Mouse (Mus musculus) thymus, postnatal 4 days (tissue): ENCODE measurements around the gene Ikzf2.

Experiments used
- DNase-seq: peaks from one replicate; pipeline ENCODE4 v3.0.0; 2021

The Ikzf2 gene

DNA sequence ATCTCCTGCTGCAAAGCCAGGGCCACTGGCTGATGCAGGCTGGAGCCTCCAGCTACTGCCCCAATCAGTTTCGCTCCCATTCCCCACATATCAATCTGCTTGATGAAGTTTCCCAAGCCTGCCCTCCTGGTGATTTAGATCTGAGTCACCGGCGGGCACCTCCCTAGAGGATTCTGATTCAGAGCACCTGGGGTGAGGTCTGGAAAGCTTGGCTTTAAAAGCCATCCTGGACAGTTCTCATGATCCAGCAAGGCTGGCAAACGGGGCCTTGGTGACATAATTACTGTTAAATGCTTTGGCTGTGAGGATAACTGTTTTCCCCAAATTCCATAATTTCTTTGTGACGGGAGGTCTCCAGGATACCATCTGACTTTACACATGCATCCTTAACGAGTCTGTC, 29.0 kb downstream of the Ikzf2 start:
- DNase-seq: no peak

DNA sequence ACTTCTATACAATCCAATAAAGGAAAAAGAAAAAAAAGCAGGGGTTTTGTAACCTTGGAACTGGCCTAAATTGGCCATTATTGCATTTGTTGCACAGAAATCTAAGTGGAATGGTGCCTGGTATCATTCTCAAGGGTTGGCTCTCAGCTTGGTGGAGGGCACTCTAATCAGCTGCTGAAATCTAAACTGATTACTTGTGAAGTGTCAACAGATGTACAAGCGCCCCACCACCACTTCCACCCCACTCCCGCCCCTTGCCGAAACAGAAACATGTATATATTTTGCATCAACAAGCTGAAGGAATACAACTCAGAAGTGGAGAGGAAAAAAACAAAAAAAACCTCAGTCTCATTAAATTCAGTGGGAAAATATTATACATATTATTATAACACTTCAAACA, 29.6 kb downstream of the Ikzf2 start:
- peak; percentile 51 for DNase-seq

DNA sequence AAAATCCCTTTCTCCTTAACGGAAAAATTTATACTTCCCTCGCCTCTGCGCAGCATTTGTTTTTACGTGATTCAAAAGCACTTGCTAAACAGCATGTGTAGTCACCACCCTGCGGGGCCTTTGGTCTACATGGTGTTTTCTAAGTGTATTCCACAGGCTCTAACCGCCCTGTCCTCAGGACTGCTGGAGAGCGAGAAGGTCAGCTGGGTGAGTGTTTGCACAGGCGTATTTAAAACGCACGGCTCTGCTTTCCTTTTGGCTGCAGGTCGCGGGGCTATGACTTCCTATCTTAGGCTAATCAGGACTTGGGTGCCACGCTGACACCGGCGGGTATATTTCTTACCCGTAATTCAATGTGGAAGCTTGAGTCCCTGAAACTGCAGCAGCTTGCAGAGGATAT, 30.1 kb downstream of the Ikzf2 start:
- peak; percentile 58 for DNase-seq

DNA sequence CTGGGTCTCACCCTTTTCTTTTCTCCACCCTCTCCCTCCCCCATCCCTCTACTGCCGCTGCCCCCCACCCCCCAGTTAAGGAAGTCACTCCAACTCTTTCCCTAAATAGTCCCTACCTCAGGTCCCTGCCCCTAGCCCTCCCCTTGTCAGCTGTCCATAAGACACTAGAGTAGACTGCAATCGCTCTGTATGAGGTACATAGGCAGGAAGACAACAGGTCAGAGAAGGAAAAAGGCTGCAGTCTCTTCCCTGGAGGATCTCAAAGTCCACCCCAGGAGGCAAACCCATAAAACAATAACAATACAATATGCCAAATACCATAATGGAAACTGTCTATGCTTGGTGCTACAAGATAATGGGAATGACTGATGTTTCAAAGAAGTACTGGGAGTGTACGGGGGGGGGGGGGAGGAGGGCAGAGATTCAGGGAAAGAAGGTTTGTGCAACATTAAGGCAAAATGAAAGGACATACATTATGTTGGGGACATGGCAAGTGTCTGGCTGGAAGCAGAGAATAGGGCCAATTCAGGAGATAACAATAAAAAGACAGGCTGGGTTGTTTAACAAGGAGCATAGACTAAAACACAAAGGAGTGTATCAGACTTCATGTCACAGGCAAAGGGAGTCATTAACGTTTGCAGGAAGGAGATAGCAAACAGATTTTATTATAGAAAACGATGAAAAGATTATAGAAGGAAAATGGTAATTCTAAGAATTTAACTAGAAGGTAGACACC, 30.8 kb downstream of the Ikzf2 start:
- DNase-seq: no peak

DNA sequence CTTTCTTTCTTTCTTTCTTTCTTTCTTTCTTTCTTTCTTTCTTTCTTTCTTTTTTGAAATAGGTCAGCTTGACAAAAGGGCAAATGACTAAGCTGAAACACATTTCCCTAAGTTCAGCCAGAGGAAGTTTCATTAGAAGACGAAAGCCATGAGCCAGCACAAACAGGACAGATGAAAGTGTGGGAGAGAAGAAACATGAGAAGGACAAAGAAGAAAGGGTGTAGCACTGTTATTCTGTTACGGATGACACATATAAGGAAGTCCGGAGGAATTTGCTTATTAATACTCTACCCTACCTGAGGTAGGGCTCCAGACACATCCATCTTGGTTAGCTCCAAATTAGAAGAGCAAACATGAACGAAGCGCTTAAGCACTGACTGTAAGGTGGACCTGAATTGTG, 31.7 kb downstream of the Ikzf2 start:
- DNase-seq: no peak

DNA sequence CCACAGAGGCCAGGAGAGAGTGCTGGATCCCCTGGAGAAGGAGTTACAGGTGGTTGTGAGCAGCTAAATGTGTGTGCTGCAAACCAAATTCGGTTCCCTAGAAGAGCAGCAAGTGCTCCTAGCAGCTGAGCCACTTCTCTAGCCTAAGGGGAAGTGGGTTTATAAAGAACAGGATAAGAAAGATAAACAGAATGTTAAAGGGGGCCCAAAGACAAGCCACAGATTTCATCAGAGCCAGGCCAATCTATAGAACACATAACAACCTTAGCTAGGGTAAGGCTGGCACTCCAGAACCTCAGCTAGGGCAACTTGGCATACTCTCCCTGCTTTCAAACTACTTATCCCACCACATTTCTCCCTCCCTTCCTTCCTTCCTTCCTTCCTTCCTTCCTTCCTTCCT, 32.1 kb downstream of the Ikzf2 start:
- no peak for DNase-seq

DNA sequence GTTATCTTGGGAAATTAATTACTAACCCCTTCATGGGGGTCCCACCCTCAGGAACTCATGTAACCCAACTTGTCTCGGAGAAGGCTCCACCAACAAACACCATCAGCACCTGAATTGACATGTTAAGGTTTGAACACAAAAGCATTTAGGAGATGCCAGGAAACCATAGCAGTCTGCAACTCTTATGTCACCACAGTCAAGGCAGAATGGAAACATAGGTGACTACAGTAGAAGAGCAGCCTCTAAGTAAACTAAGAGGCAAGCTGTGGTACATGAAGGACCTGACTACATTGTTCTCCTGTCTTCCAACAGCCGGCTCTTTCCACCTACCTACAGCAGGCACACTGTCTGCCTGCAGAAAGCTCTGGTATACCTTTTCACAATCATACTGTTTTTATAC, 33.6 kb downstream of the Ikzf2 start:
- DNase-seq: no peak

DNA sequence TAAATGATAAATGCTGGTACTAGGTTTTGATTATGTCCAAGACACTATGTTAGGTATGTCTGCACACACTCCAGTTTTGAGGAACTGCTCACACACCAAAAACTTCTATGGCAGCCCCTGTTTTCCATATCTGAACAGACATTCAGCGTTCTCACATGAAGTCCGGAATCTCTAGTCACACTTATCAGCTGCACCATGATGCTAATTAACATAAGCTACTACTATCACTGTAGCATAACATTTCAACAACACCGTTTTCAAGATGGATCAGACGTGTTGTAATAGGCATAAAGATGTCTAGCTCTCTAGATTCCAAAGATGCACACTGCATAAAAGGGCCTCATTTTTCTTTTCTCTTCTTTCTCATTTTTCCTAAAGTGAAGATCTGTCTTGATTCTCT, 43.9 kb downstream of the Ikzf2 start:
- no peak for DNase-seq

DNA sequence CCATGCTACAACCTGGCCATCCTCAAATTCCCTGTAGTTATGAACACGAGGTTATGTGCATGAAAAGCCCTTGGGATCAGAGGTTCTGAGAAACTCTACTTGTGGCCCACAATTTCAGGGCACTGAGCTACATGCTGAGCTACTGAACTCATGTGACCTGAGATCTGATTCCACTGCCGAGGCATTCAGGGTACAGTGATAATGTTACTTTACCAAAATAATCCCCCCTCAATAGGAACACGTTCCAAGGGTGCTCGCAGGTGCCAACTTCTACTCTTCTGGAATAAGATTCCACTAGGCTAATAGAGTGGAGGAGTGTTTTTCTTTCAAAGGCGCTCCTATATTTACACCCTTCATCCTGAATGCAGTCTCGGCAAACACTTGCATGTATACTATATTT, 45.1 kb downstream of the Ikzf2 start:
- DNase-seq: no peak

DNA sequence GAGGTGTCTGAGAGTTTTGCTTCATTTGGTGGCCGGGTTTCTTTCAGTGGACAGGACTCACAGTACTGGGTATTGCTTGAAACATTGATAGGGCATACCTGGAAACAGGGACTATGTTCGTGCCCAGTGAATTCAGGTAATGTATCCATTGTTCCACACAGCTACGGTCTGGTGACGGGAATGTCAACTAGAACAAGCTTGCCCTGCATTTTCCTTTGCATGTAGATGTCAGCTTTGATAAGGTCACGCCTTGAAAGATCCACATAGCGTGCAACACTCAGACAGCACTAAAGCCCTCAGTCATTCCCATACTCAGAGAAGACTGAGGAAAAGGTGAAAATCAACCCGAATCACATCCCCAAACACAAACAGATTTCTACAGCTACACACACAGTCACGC, 48.7 kb downstream of the Ikzf2 start:
- no peak for DNase-seq

DNA sequence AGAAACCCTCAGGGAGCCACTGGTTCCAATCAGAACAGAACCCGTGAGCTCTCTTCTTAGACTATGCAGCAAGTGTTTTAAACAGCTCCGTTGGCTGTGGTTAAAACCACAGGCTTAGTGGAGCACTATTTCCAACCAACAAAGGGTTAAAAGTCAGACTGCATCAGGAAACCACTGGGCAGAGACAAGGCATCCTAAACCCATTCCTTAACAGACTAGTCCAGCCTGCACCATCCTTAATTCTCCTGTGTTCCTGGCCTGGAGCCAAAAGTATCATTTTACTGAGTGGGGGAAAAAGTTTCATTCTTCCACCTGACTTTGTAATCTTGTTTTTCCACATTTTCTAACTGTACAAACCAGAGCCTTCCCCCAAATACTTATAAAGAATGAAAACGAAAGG, 49.1 kb downstream of the Ikzf2 start:
- DNase-seq: no peak

DNA sequence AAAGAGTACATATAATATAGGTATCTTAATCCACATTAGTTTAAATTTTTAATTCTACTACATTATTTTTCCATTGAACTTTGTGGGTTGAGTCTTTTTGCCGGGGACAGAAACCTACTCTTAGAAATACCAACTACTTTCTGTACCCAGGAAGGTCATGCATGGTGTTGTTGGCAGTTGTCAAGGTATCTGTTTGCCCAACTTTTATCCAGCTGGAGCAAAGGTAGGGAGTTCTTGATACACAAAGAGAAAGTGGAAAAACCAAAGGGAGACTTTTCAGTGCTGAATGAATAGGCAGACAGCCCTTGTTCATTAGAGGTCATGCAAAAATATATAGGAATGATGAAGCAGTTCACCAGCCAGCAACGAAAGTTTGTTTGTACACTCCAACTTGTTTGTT, 52.8 kb downstream of the Ikzf2 start:
- no peak for DNase-seq

DNA sequence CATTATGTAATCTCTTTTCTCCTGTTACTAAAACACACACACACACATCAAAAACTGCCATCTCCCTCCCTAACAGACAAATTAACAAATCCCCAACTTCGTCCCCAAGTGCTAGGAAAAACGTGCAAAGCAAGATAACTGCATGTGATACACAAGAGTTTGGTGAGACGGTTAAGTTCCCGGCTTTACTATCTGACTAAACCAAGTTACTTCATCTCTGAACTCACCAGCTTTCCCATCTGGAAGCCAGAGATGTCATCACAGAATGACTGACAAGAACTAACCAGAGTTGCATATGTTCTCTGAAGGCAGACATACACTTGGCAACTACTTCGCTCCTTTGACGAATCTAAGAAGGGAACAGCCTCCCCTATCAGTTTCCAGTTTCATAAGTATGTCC, 56.5 kb downstream of the Ikzf2 start:
- DNase-seq: no peak

DNA sequence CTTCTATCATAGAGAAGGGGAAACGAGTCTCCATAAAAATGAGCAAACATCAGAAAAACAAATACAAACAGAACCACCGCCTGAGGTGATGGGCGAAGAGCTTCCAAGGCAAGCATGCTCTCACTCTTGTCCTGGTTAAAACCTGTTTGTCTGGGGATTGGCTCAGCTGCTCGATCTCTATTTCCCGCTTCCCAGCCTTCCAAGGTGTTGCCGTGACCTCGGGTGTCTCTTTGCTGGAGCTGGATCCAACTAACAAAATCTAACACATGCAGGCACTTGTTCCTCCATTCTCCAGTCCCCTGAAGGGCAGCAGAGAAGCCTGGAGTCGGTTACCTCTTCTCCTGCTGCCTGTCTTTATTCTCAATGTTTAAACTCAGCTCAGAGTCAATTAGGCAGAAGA, 57.5 kb downstream of the Ikzf2 start:
- no peak for DNase-seq

DNA sequence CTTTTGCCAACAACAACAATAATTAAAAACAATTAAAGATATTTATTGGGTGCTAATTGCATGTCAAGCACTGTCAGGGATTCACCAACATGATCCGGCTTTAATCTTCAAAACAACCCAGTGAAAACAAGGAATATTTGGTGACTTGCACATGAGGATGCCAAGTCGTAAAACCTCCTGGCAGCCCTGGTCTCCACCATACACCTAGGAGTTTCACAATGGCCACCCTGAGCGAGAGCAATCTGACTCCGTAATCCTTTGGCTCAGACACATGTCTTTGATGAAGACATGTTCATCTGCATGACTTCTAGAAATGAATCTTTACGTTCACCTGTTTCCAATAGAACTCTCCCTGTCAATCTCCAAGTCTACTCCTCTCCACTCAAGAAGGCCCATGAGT, 75.0 kb downstream of the Ikzf2 start:
- no peak for DNase-seq

DNA sequence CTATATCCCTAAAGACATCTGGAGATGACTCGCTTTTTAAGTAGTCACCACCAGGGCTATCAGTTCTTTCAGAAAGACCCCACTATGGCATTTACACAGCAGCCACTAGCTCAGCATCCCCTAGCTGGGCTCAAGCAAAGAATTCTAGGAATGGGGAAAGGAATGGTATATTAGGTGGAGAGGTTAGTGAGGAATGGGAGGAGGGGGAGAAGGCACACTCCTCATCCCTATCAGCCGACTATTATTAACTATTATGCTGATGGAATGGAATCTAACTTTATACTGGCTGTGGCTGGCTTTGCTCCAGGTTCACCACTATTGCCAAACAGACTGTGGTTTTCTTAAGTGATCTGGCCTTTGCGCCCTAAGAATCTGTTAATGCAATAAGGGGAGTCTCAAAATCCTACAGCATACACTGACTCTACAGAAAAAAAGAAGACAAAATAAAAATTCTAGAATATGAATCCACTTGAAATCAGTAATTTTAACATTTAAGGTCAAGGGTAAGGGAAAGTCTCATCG, 75.8 kb downstream of the Ikzf2 start:
- no peak for DNase-seq

DNA sequence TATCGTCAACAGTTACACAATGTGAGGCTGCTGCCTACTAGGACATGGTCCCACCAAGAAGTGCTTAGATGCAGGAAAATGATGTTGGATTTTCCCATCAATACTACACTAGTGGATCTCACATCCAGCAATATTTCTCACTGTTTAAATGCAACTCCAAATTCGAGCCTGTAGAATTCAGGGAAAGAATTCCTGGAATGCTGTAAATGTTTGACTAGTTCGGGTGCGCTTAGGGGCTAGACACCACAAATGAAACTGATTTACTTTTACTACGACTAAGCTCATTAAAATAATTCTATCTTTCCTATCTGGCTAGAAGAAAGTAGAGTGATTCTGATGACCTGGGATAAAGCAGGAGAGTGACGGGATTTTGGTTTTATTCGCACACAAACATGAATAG, 76.3 kb downstream of the Ikzf2 start:
- DNase-seq: no peak

DNA sequence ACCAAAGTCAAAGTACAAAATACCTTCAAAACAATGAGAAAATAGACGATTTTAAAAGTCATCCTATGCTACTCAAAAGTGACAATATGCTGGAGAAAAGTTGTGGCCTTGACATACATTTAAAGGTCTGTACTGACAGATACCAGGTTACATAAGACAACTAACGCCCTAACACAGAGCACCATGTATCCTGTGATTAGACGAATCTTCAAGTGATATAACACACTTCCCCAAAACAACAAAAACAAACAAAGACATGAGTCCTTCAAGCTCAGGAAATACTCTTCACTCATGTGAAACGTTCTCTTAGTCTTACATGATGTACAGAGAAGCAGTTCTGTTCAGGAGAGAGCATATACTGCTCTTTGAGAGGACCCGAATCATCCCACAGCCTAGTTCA, 78.2 kb downstream of the Ikzf2 start:
- DNase-seq: no peak

DNA sequence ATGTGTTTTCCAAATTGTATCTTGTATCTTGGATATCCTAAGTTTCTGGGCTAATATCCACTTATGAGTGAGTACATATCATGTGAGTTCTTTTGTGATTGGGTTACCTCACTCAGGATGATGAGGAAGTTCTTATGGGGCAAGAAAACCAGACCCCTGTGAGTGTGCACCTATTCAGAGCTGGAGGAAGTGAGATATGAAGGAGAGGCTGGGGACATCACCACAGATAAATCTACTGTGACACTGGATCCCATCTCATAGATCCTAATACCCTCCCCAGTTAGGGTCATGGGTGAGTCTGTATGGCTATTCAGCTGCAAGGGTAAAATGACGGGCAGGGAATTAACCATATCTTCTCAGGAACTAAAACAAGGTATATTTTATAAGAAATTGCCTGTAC, 80.2 kb downstream of the Ikzf2 start:
- DNase-seq: no peak

DNA sequence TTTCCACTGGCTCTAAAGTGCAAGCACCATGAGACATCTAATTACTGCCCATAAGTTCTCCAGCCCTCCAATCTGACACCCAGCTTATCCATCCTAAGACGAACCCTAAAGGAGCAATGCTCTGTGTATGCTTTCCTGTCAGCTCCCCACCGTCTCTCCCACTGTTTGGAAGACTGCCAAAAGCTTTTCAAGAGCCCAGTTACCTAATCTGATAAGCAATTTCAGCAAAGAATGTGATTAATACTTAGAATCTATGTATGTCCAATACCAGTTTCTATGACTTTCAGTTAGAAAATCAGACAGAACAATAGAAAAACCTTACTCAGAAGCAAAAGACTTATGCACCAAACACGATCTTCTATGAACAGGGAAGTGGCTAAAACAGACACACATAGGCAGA, 82.8 kb downstream of the Ikzf2 start:
- DNase-seq: no peak

DNA sequence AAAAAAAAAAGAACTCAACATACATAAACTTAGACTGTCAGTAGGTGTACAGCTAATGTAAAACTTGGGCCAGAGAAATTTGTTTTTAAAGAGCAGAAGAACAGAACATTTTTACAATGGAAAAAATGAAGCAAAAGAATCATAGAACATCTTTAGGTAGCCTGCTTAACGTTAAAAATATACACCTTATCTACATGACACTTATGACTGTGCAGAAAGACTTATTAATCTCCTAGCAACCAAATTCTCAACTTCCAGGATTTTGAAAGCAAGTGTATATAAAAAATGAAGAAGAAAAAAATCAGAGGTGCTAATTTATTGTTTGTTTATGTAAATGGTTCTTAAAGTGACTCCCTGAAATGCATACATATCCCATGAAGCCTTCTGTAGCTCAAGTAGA, 86.1 kb downstream of the Ikzf2 start:
- DNase-seq: no peak

DNA sequence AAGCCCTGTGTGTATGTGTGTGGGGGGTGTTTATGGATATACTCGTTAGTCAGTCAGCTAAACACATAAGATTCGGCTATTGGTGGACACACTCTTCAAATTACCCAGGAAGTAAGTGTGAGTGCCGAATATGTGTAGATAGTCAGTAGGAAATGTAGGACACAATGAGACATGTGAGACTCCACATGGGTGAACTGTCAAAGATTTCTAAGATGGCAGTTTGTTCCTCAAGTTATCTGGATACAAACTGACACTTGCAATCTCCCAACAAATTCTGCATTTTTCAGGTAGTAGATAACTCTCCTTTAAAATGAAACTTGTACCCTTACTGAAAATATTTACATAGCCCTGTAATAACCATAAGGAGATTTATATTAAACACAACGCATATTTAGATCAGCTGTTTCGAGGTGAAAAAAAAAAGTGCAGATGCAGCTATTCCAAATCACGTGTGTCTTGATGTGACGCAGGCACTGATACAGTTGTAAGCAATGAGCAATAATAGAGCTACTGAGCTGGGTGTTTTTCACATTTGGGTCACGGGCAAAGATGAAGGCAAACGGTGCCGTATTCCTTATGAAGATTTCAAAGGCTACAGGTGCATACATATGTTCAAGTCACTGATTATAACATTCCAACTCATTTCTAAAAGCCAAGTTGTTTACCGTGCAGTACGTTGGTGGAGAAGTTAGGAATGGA, 87.8 kb downstream of the Ikzf2 start:
- DNase-seq: no peak

DNA sequence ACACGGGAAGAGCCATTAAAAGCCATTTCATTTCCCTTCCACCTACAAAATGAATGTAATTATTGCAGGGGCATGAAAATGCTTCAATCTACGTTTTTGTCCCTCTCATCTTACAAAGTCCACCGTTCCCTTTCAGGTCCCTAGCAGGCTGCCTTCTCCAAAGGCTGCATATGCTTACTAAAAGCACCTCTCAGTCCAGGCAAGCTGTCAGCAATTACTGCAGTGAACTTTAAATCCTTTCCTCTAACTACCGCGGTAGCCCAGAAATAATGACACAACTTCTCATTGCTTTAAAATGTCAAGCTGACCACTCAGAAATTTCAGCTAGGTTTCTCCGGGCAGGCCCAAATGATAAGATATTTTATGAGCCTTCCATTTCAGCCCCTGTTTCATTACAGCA, 95.2 kb downstream of the Ikzf2 start:
- DNase-seq: no peak

DNA sequence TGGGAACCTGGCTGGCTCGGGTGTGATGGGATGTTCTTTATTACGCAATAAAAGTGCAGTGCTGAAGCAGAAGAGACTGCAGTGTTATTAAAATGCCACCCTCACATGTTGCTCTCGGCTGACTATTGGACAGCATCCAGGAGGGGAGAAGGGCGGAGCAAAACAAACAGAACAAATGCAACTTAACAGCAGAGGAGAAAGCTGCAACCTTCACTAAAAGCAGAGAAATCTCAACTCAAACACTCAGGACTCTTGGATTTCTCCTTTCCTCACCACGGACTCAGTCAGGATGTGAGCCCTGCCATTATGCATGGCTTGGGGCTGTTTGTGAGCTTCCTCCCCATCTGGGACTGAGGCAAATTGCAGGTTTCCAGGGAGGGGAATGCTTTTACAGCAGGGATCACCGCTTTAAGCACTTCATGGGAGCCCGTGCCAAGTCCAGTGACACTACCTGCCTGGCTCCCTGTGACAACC, 95.7 kb downstream of the Ikzf2 start:
- DNase-seq: no peak

DNA sequence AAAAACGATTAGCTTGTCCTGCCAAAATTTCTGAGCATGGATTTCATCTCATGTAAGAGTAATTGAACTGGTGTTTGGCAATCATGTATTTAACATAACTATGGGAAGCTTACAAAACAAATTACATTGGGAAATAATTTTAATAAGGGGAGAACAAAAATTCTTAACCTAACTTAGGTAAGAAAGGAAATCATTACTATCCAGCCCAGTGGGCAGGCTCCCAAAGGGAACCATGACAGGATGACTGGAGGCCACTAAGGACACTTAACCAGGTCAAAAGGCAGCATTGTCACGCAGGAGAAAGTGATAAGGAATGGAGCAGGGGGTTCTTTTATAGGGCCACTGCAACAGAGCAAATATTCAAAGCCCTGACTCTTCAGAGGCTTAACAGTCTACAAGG, 101.5 kb downstream of the Ikzf2 start:
- no peak for DNase-seq
